Mouse (Mus musculus) layer of hippocampus, adult 9-11 months (tissue): Measurements from ENCODE around the gene Gm8332.
"Not testable (repeated sequence)": the region's sequence is repeated elsewhere in the genome, so short reads cannot be mapped to it uniquely, and the experiment has no call there.

Experiments used
- DNase-seq: peaks from one replicate; pipeline ENCODE4 v3.0.0; 2022

Gm8332 gene

DNA sequence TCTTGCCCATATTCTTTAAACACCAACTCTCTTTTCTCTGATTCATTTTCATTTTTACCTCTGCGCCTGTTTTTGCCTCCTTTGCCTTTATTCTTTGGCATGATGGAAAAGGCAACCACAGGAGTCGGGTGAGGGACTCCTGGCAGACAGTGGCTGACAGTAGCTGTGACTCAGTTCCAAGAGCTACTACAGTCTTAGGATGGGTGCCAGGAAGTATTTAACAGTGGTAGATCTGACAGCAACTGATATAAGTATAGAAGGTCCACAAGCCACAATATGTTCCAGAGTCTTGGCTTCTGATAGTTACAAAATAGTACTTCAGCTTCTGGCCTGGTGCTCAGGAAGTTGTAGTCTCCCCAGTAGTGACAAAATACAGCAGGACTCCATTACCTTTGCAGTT, at the start of gene Gm8332:
Gm8332 (minus strand) TSS at position 101 of the 400 bp plus-strand sequence.
- not testable (repeated sequence) for DNase-seq

DNA sequence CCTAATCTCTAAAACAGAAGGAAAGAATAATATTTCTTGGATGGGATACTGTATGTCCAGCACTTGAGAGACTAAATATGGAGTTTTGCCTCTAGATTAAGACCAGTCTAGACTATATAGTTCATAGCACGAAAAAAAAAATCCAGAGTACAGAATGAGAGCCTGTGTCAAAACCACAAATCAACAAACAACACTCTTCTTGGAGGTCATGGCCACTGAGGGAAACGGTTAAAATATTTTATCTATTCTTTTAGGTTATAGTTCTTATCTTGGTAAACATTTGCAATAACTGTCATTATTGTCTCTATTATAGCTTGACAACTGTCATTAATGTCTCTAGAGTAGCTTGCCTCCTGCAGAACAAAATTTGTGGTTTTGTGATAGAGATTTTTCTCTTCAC, 47.3 kb upstream of the Gm8332 start:
- not testable (repeated sequence) for DNase-seq

DNA sequence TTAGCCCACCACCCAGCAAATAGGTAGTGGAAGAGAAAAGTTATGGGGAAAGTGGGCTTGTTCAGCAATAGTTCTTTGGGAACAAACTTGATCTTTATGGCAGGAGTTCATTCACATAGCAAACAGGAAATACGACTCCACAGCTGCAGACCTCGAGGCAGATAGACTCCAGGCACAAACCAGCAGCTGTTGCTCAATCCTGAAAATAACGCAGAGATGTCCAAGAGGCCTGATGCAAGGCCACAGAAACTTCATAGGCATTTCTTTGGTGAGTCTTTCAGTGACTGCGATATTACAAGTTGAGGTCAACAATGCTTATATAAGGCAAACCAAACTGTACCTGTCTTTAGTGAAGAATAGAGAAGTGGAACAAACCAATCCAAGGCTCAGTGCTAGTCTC, 43.2 kb upstream of the Gm8332 start:
- DNase-seq, result not testable (repeated sequence)

DNA sequence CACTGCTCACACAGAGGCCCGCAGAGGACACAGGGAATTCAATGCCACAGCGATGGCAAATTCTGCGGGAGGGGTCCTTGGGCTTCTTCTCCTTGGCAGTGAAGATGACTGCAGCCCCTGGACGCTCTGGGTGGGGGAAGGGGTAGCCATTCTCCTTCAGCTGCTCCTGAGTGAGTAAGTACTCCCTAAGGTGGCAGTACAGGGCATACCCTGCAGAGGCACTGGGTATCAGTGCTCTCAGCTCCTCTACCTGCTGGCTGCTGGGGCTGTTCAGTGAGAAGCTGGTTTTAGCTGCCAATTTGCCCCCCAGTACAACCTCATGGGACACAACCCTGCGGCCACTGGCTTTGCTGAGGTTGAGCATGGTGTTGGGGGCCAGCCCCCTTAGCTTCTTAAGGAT, 35.3 kb upstream of the Gm8332 start:
- not testable (repeated sequence) for DNase-seq

DNA sequence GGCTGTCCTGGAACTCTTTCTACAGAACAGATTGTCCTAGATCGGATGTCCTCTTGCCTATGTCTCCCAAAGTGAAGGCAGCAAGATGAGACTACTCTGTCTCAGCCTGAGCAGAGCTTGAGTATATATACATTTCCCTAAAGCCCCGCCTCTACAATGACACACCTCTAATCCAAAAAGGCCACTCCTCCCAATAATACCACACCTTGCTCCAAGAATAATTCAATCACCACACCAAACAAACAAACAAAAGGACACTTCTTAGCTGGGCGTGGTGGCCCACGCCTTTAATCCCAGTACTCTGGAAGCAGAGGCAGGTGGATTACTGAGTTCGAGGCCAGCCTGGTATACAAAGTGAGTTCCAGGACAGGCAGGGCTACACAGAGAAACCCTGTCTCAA, 24.5 kb upstream of the Gm8332 start, which contains the start of gene Gm5662:
Gm5662 (minus strand) TSS at position 101 of the 400 bp plus-strand sequence.
- not testable (repeated sequence) for DNase-seq

DNA sequence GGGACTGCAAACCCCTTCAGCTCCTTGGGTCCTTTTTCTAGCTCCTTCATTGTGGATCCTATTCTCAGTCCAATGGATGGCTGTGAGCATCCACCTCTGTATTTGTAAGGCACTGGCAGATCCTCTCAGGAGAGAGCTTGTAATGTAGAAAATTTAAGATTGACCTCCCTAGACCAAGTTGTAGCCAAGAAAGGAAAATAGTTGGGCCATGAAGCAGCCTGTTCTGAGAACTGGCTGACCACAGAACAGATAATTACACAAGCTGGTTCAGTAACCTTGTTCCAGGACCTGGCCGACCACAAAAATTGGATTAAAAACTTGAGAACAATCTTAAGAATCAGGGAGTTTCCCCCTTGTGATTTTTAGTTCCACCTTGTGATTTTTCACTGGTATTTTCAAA, 7.3 kb upstream of the Gm8332 start:
- DNase-seq, result no peak

DNA sequence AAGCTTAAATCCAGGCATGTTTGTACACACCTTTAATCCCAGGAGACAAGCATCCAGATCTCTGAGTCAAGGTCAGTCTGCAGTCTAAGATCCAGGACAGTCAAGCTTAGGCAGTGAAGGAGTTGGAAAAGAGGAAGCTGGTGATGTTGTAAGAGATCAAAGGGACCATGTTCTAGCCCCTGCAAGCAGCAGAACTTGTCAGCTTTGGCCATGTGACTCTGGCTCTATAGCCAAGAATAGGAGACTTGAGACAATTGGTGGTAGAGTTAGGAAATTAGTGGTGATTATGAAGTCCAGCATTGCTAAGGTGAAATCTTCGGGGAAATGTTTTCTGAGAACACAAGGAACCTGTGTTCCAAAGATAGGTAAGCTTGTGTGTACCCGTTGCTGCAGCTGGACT, 6.0 kb upstream of the Gm8332 start:
- not testable (repeated sequence) for DNase-seq

DNA sequence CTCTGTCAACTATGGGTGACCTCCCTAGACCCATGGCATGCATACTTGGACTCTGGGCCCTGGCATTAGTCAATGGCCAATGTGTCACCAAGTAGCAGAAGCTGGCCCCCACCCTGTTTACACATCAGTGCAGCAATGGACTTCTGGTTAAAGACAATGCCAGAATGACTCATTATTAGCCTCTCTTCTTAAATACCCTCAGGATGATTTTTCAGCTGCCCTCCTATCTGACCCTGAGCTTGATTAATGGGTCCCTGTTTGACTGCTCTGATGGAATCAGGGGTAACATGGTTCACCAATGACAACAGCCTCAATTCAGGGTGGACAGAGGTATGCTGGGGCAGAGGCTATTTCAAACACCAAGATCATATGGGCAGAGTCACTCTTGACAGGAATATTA, 4.1 kb downstream of the Gm8332 start:
- not testable (repeated sequence) for DNase-seq

DNA sequence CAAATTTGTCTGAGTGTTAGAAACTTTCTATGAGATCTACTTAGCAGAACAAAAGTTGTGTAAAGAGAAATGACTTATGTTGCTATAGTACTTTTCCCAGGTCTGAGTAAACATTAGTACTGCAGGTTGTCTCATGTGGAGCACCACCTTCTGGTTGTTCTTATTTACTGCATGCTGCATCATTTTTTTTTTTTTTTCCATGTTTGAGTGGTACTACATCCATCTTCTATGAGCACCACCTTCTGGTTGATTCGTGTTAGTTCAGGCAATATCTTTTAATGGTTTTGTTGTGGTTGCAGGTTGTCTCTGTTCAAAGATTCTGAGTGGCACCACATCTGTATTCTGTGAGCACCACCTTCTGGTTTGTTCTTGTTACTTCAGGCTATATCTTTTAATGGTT, 7.0 kb downstream of the Gm8332 start:
- not testable (repeated sequence) for DNase-seq

DNA sequence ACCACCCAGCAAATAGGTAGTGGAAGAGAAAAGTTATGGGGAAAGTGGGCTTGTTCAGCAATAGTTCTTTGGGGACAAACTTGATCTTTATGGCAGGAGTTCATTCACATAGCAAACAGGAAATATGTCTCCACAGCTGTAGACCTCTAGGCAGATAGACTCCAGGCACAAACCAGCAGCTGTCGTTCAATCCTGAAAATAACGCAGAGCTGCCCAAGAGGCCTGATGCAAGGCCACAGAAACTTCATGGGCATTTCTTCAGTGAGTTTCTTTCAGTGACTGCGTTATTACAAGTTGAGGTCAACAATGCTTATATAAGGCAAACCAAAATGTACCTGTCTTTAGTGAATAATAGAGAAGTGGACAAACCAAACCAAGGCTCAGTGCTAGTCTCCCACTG, 30.5 kb downstream of the Gm8332 start:
- DNase-seq, result no peak

DNA sequence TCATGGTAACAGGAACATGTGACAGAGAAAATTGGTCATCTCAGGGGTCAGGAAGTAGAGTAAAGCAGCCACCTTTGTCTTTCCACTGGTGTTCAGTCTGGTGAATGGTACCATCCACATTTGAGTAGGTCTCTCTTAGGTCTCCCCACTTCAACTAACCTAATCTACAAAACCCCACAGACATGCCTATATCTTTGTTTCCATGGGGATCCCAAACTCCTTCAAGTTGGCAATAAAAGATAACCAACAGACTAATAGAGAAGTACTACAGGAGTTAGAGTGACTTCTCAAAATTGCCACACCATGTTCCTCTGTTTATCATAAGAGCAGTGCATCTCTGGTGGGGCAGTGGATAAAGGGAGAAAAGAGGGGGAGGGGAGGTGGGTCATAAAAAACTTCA, 31.8 kb downstream of the Gm8332 start:
- not testable (repeated sequence) for DNase-seq

DNA sequence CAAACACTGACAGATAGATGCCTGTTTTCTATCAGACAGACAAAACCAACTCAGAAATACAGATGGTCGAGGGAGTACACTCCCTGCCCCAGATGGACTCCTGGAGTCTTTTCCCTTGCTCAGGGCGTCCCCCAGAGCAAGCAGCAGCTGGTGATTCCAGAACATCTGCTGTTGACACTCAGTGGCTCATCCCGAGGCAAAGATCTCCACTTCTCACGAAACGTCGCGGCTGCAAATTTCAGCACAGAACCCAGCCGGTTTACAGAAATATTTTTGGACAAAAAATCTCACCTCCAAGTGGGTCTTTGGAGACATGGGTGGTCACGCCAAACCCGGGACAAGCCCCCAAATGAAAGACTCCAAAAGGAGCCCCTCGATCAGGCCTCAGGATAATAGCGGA, 35.3 kb downstream of the Gm8332 start:
- no peak for DNase-seq

DNA sequence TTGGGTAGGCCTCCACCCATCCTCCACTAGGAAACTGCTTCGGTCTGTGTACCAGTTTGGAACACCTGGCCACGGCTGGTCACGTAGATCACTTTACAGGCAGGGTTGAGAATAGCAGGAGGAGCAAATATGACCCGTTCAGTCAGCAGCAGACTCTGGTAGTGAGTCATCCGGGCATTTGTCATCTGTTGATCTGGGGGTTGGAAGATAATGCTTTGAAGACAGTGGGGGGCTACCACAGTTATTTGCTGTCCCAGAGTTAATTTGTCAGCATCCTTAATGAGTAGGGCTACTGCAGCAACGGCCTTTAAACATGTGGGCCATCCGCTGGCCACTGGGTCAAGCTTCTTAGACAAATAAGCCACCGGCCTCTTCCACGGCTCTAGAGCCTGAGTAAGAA, 38.4 kb downstream of the Gm8332 start:
- not testable (repeated sequence) for DNase-seq

DNA sequence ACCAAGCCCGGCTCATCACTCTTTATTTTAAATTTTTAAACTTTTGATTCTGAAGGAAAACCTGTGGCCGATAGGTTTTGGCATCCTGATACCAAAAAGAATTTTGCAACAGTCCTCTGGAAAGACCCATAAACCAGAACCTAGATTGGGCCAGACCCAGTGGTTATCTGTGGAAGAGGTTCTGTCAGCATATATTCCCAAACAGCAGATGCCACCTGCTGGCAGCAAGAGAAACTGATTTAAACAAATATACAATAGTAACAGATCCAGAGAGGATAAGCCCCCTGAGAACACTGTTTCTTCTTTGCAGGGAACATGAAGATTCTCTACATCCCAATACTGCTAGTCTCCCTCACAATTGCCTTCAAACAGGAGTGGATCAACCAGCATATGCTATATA, 47.0 kb downstream of the Gm8332 start:
- no peak for DNase-seq
